Mouse (Mus musculus) intestine, embryonic 16.5 days (tissue): Measurements from ENCODE around the gene Tnpo3. TPM values are rescaled to one million over a fixed set of nuclear protein-coding genes. Genes with fewer than 3 reads are reported as not detected.
"Not testable (repeated sequence)": the region's sequence is repeated elsewhere in the genome, so short reads cannot be mapped to it uniquely, and the experiment has no call there.

Experiments
- ATAC-seq: fragments of 200-750 bp; cut with Nextera tagmentation; 2 replicates; pipeline ENCODE4 v1.8.0; 2017; ENCODE audit warnings: moderate TSS enrichment, moderate library complexity
- H3K27ac ChIP-seq: fragments of 300-500 bp; sonication (generic); 2 replicates; pipeline ENCODE4 v1.5.1; 2014; ENCODE audit warnings: mild to moderate bottlenecking, low read length
- H3K27me3 ChIP-seq: fragments of 300-500 bp; sonication (generic); replicated peaks from 2 replicates; pipeline ENCODE4 v1.6.1; 2014; ENCODE audit warnings: low read length, control low read depth, mixed read lengths; ENCODE audit not compliant: control insufficient read depth, insufficient read depth
- H3K36me3 ChIP-seq: fragments of 300-500 bp; sonication (generic); 2 replicates; pipeline ENCODE4 v1.6.1; 2014; ENCODE audit warnings: low read length, control low read depth; ENCODE audit not compliant: control insufficient read depth, insufficient read depth
- H3K4me1 ChIP-seq: fragments of 300-500 bp; sonication (generic); 2 replicates; pipeline ENCODE4 v1.6.1; 2014; ENCODE audit warnings: low read length, control low read depth, mixed read lengths; ENCODE audit not compliant: control insufficient read depth, insufficient read depth
- H3K4me2 ChIP-seq: fragments of 300-500 bp; sonication (generic); 2 replicates; pipeline ENCODE4 v1.6.1; 2014; ENCODE audit warnings: low read depth, low read length, control low read depth
- H3K4me3 ChIP-seq: fragments of 300-500 bp; sonication (generic); 2 replicates; pipeline ENCODE4 v1.5.1; 2014; ENCODE audit warnings: mild to moderate bottlenecking, low read length
- H3K9ac ChIP-seq: fragments of 300-500 bp; sonication (generic); 2 replicates; pipeline ENCODE4 v1.6.1; 2014; ENCODE audit warnings: low read depth, low read length
- H3K9me3 ChIP-seq: fragments of 300-500 bp; sonication (generic); 2 replicates; pipeline ENCODE4 v1.6.1; 2016; ENCODE audit warnings: low read length, control low read depth; ENCODE audit not compliant: control insufficient read depth
- WGBS: fragments of 180-500 bp; shearing (Covaris S2); extraction: QIAGEN DNeasy Blood & Tissue Kit; methylation state at CpG from one replicate; pipeline ENCODE4 v1.1.7; 2014; 5-methylcytosine and 5-hydroxymethylcytosine counted together
- polyA plus RNA-seq: library from polyadenylated mRNA; unstranded; fragments of >200 nt; fragmentation: Nextera tagmentation; extraction: Ambion mirVana; gene quantifications from 2 replicates; pipeline ENCODE4 v1.2.1, GENCODE M21; 2015

Tnpo3 gene
- polyA plus RNA-seq, 1 experiment from 2014 or later, result 71.3 TPM

- H3K4me3 ChIP-seq, result no peak overlapping the region
- WGBS, result 49% methylated on average over 6 of the region's 6 CpGs
- no peak overlapping the region for H3K4me2 ChIP-seq
- no peaks in the 10 kb centered on the region for H3K9me3 ChIP-seq
- ATAC-seq, result no peak
- no peaks in the 10 kb centered on the region for H3K36me3 ChIP-seq
- no peak overlapping the region for H3K9ac ChIP-seq
- H3K27me3 ChIP-seq, result no peaks in the 10 kb centered on the region
- H3K27ac ChIP-seq, result no peak overlapping the region
- no peaks in the 10 kb centered on the region for H3K4me1 ChIP-seq
These were observed 12.6 kb upstream of the Tnpo3 start for GRCm38 (mm10) chr6:29622273-29622672.

GRCm38 (mm10) chr6:29620840-29621543 lies 11.3 kb upstream of the Tnpo3 start:
- H3K27ac ChIP-seq, result no peak overlapping the region
- H3K9ac ChIP-seq, result no peak overlapping the region
- WGBS, result 62% methylated on average over 17 of the region's 17 CpGs
- no peak for ATAC-seq
- no peaks in the 10 kb centered on the region for H3K27me3 ChIP-seq
- H3K9me3 ChIP-seq, result no peaks in the 10 kb centered on the region
- H3K36me3 ChIP-seq, result no peaks in the 10 kb centered on the region
- no peak overlapping the region for H3K4me3 ChIP-seq
- H3K4me1 ChIP-seq, result no peaks in the 10 kb centered on the region
- H3K4me2 ChIP-seq, result no peak overlapping the region

GRCm38 (mm10) chr6:29620176-29620575 lies 10.5 kb upstream of the Tnpo3 start:
- Histone ChIP-seq H3K27ac (no peak overlapping the region), H3K9me3 (no peaks in the 10 kb centered on the region), H3K4me1 (no peaks in the 10 kb centered on the region), H3K4me2 (no peak overlapping the region), H3K9ac (no peak overlapping the region), H3K36me3 (no peaks in the 10 kb centered on the region), H3K4me3 (no peak overlapping the region), H3K27me3 (no peaks in the 10 kb centered on the region)
- WGBS, result 54% methylated on average over 3 of the region's 3 CpGs
- ATAC-seq, result no peak

GRCm38 (mm10) chr6:29610020-29610640 lies 443 bp upstream of the Tnpo3 start:
- H3K9me3 ChIP-seq, H3K36me3 ChIP-seq, ATAC-seq, H3K4me1 ChIP-seq, H3K27me3 ChIP-seq: not testable (repeated sequence)
- Histone ChIP-seq H3K9ac (peak overlapping the region; percentile 94), H3K4me2 (peak overlapping the region; percentile 45), H3K27ac (peak overlapping the region; percentile 82), H3K4me3 (peak overlapping the region; percentile 98)
- 24% methylated on average over 13 of the region's 13 CpGs for WGBS

GRCm38 (mm10) chr6:29600188-29600587 lies 9.5 kb downstream of the Tnpo3 start:
- H3K4me2 ChIP-seq, result no peak overlapping the region
- no peak overlapping the region for H3K9ac ChIP-seq
- no peaks in the 10 kb centered on the region for H3K4me1 ChIP-seq
- no peaks in the 10 kb centered on the region for H3K9me3 ChIP-seq
- no peaks in the 10 kb centered on the region for H3K36me3 ChIP-seq
- H3K27me3 ChIP-seq, result no peaks in the 10 kb centered on the region
- no peak overlapping the region for H3K4me3 ChIP-seq
- H3K27ac ChIP-seq, result no peak overlapping the region
- ATAC-seq, result no peak

GRCm38 (mm10) chr6:29595656-29596055 lies 14.0 kb downstream of the Tnpo3 start:
- no peaks in the 10 kb centered on the region for H3K4me1 ChIP-seq

GRCm38 (mm10) chr6:29581202-29581601 lies 28.5 kb downstream of the Tnpo3 start:
- H3K27ac ChIP-seq, result no peak overlapping the region
- no peaks in the 10 kb centered on the region for H3K27me3 ChIP-seq
- H3K9me3 ChIP-seq, result no peaks in the 10 kb centered on the region
- H3K4me1 ChIP-seq, result no peaks in the 10 kb centered on the region
- 93% methylated on average over 3 of the region's 3 CpGs for WGBS
- H3K4me3 ChIP-seq, result no peak overlapping the region
- H3K4me2 ChIP-seq, result no peak overlapping the region
- H3K9ac ChIP-seq, result no peak overlapping the region
- ATAC-seq, result no peak
- H3K36me3 ChIP-seq, result peaks cover 12% of the 10 kb centered on the region

More at GRCm38 (mm10) chr6:29595656-29596055, 14.0 kb downstream of the Tnpo3 start:
- Histone ChIP-seq H3K9me3 (no peaks in the 10 kb centered on the region), H3K9ac (no peak overlapping the region), H3K27ac (no peak overlapping the region), H3K27me3 (no peaks in the 10 kb centered on the region), H3K4me3 (no peak overlapping the region), H3K4me2 (no peak overlapping the region), H3K36me3 (no peaks in the 10 kb centered on the region)
- ATAC-seq, result no peak
- 77% methylated on average over 2 of the region's 2 CpGs for WGBS

- Histone ChIP-seq H3K36me3 (peaks cover 12% of the 10 kb centered on the region), H3K27me3 (no peaks in the 10 kb centered on the region), H3K4me2 (no peak overlapping the region), H3K9me3 (no peaks in the 10 kb centered on the region), H3K4me1 (no peaks in the 10 kb centered on the region), H3K9ac (no peak overlapping the region), H3K27ac (no peak overlapping the region), H3K4me3 (no peak overlapping the region)
- 88% methylated on average over 1 of the region's 1 CpGs for WGBS
- no peak for ATAC-seq
These were observed 28.9 kb downstream of the Tnpo3 start for GRCm38 (mm10) chr6:29580770-29581169.

- H3K27me3 ChIP-seq, ATAC-seq, H3K4me2 ChIP-seq, H3K27ac ChIP-seq, H3K9ac ChIP-seq, H3K9me3 ChIP-seq, H3K4me1 ChIP-seq, H3K4me3 ChIP-seq: not testable (repeated sequence)
- 90% methylated on average over 3 of the region's 3 CpGs for WGBS
- peaks cover 12% of the 10 kb centered on the region for H3K36me3 ChIP-seq
These were observed 33.3 kb downstream of the Tnpo3 start for GRCm38 (mm10) chr6:29576388-29576787.
